In the genomic region with DNA sequence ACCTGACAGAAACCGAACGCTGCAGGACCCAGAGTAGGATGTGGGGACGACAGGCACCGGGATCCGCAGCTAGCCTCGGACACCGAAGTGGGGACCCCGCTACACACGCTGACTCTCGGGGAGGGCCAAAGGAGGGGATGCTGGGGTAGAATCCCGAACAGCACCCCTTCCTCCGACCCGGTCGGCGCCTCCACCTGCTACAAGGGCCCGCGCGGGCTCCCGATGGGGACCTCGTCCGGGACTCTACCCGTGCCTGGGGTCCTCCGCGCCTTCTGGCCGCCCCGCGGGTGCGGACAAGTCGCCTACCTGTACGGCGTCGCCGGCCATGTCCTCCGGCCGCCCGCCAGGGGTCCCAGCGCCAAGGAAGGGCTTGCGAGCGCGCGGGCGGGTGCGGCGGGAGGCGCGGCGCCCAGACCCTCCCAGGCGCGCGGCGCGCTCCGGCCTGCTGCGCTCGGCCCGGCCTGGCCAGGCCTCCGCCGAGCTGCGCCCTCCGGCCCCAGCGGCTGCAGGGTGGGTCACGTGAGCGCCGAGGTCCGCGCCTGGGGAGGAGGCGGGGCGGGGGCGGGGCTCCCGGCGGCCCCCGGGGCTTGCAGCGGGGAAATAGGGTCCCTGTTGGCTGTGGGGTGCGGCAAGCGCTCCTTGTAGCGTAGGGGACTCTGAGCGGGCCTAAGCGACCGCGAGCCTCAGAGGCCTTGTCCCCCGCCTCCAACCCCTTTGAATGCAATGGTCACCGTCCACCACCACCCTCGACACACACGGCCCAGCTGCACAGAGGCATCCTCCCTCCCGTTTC, we compare ENCODE assay signal across 8 mouse cellular contexts. TPM values are rescaled to one million over a fixed set of nuclear protein-coding genes. Genes with fewer than 3 reads are reported as not detected.
DNase-seq lines count a peak whose midpoint lies in the region; ATAC-seq and TF ChIP-seq lines count a peak whose summit lies in the region.

A gene (minus strand): TSS at position 519 of the 793 bp plus-strand sequence.

- no peak for TF ChIP-seq EP300 in ES-Bruce4 (IDR thresholded peaks at IDR 0.05; ENCODE audit: insufficient read depth, low read depth, low read length)

- peak within 1 kb of the TSS; percentile 71 for H3K4me3 ChIP-seq in ES-Bruce4 (ENCODE audit: low read depth, low read length)
- peak within 1 kb of the TSS; percentile 80 for H3K4me3 ChIP-seq in forebrain, embryonic 15.5 days

- peak within 1 kb of the TSS; percentile 96 for H3K9ac ChIP-seq in ES-Bruce4 (ENCODE audit: low read depth, poor library complexity, severe bottlenecking)
- peak within 1 kb of the TSS; percentile 93 for H3K9ac ChIP-seq in forebrain, embryonic 15.5 days (replicated peaks)

- under 1% methylated on average over 65 of the region's 85 CpGs for WGBS in forebrain, embryonic 15.5 days

- H3K4me2 ChIP-seq in forebrain, embryonic 15.5 days (replicated peaks), result peak within 1 kb of the TSS; percentile 89

- peak; percentile 56 for TF ChIP-seq POLR2A in ES-Bruce4 (IDR thresholded peaks at IDR 0.05; ENCODE audit: insufficient read depth, low read length)

- peak; percentile 86 for ATAC-seq in forebrain, embryonic 15.5 days (replicated peaks)
- peak; percentile 33 to 51 for ATAC-seq in hematopoietic stem cell, adult 5-6 weeks (replicated peaks in 1 of 2; ENCODE audit: insufficient read depth in 1 of 2, low FRiP score in 2 of 2, low TSS enrichment in 1 of 2, low read depth in 1 of 2, poor library complexity in 2 of 2, severe bottlenecking in 2 of 2)

- no peak within 1 kb of the TSS for H3K27ac ChIP-seq in ES-Bruce4 (ENCODE audit: insufficient read depth, low read length)
- H3K27ac ChIP-seq in forebrain, embryonic 15.5 days (replicated peaks), result peak within 1 kb of the TSS; percentile 57

- no peaks in the 10 kb centered on the region for H3K36me3 ChIP-seq in ES-Bruce4 (ENCODE audit: control insufficient read depth, insufficient read depth, low read length, poor library complexity, severe bottlenecking)
- no peaks in the 10 kb centered on the region for H3K36me3 ChIP-seq in forebrain, embryonic 15.5 days

- H3K4me1 ChIP-seq in ES-Bruce4 (ENCODE audit: control insufficient read depth, insufficient read depth, low read length), result peaks cover 2% of the 10 kb centered on the region
- H3K4me1 ChIP-seq in forebrain, embryonic 15.5 days, result peaks cover 23% of the 10 kb centered on the region

- no peaks in the 10 kb centered on the region for H3K9me3 ChIP-seq in ES-Bruce4 (replicated peaks; ENCODE audit: control insufficient read depth, insufficient read depth, low read length, poor library complexity, severe bottlenecking)
- no peaks in the 10 kb centered on the region for H3K9me3 ChIP-seq in forebrain, embryonic 15.5 days

- no peaks in the 10 kb centered on the region for H3K27me3 ChIP-seq in ES-Bruce4 (ENCODE audit: control insufficient read depth, insufficient read depth, low read length, poor library complexity, severe bottlenecking)
- no peaks in the 10 kb centered on the region for H3K27me3 ChIP-seq in forebrain, embryonic 15.5 days

- TF ChIP-seq CTCF in ES-Bruce4 (IDR thresholded peaks at IDR 0.05; ENCODE audit: low read depth, low read length), result no peak

- DNase-seq in cerebellum, adult 11 months, result peak; percentile 67
- DNase-seq in layer of hippocampus, adult 9-11 months, result peak; percentile 70
- peak; percentile 81 for DNase-seq in lung, postnatal 10 days
- DNase-seq in ovary, postnatal 14 days (ENCODE audit: low spot score), result peak; percentile 64
- peak; percentile 75 for DNase-seq in thymus, postnatal 25 days

RNA-seq across cellular contexts. Expression of the gene that starts here (rescaled TPM):
- polyA plus RNA-seq in ES-Bruce4 (2011; ENCODE audit: insufficient read depth, insufficient read length, low read depth, missing spikeins), result 19.9 and 20.2 TPM in 2 replicates
- polyA plus RNA-seq in forebrain, embryonic 15.5 days (2015; fragmentation: Nextera tagmentation; extraction: Ambion mirVana), result 29.8 and 33.1 TPM in 2 replicates
- 67.6 and 83.1 TPM in 2 replicates for total RNA-seq in hematopoietic stem cell, adult 5-6 weeks (2017)
